Mouse (Mus musculus): ENCODE measurements at regions not wholly inside any gene's neighbourhood (a gene's known extent, or its start where the extent isn't known, plus 50 kb on each side); places are given as distances from the start of the nearest gene placed in this dataset.

- 77% methylated on average over 4 of the region's 4 CpGs for WGBS
- Histone ChIP-seq H3K36me3 (ENCODE audit: control insufficient read depth, insufficient read depth, low read length) (no peaks in the 10 kb centered on the region), H3K4me2 (ENCODE audit: low read depth, severe bottlenecking) (no peak overlapping the region), H3K4me3 (ENCODE audit: low read depth, low read length) (no peak overlapping the region), H3K27me3 (ENCODE audit: control insufficient read depth, insufficient read depth, low read length) (no peaks in the 10 kb centered on the region), H3K9ac (ENCODE audit: low read length) (no peak overlapping the region), H3K9me3 (ENCODE audit: control insufficient read depth, low read length) (no peaks in the 10 kb centered on the region), H3K27ac (replicated peaks; ENCODE audit: low read depth, low read length) (peak overlapping the region; percentile 88; the same call in 1 of the 2 replicates), H3K4me1 (ENCODE audit: control insufficient read depth, insufficient read depth, low read length) (peaks cover 31% of the 10 kb centered on the region)
- no peak for DNase-seq (ENCODE audit: low spot score)
- no peak for ATAC-seq (ENCODE audit: insufficient number of reproducible peaks, low FRiP score, low TSS enrichment, low read depth)
Measured at GRCm38 (mm10) chr12:79880346-79880745, 232.5 kb downstream of the Zfp36l1 start.

GRCm38 (mm10) chr12:79879918-79880273 lies 232.9 kb downstream of the Zfp36l1 start:
- Histone ChIP-seq H3K9me3 (ENCODE audit: control insufficient read depth, low read length) (no peaks in the 10 kb centered on the region), H3K36me3 (ENCODE audit: control insufficient read depth, insufficient read depth, low read length) (no peaks in the 10 kb centered on the region), H3K27ac (replicated peaks; ENCODE audit: low read depth, low read length) (peak overlapping the region; percentile 88), H3K4me3 (ENCODE audit: low read depth, low read length) (no peak overlapping the region), H3K27me3 (ENCODE audit: control insufficient read depth, insufficient read depth, low read length) (no peaks in the 10 kb centered on the region), H3K4me2 (ENCODE audit: low read depth, severe bottlenecking) (no peak overlapping the region), H3K9ac (ENCODE audit: low read length) (no peak overlapping the region; the same call in 1 of the 2 replicates), H3K4me1 (ENCODE audit: control insufficient read depth, insufficient read depth, low read length) (peaks cover 31% of the 10 kb centered on the region)
- 29% methylated on average over 9 of the region's 9 CpGs for WGBS
- DNase-seq (ENCODE audit: low spot score), result no peak
- ATAC-seq (ENCODE audit: insufficient number of reproducible peaks, low FRiP score, low TSS enrichment, low read depth), result 0 out of 2 replicates have a peak, but pooled peaks have one; percentile 20

GRCm38 (mm10) chr12:79879093-79879917 lies 233.5 kb downstream of the Zfp36l1 start:
- ATAC-seq (ENCODE audit: insufficient number of reproducible peaks, low FRiP score, low TSS enrichment, low read depth) (peak; percentile 65), DNase-seq (ENCODE audit: low spot score) (peak; percentile 76)
- no peak overlapping the region for H3K4me3 ChIP-seq (ENCODE audit: low read depth, low read length)
- no peaks in the 10 kb centered on the region for H3K36me3 ChIP-seq (ENCODE audit: control insufficient read depth, insufficient read depth, low read length)
- peak overlapping the region; percentile 88 for H3K27ac ChIP-seq (replicated peaks; ENCODE audit: low read depth, low read length)
- H3K9me3 ChIP-seq (ENCODE audit: control insufficient read depth, low read length), result no peaks in the 10 kb centered on the region
- no peaks in the 10 kb centered on the region for H3K27me3 ChIP-seq (ENCODE audit: control insufficient read depth, insufficient read depth, low read length)
- H3K9ac ChIP-seq (ENCODE audit: low read length), result no peak overlapping the region; the same call in 1 of the 2 replicates
- peaks cover 31% of the 10 kb centered on the region for H3K4me1 ChIP-seq (ENCODE audit: control insufficient read depth, insufficient read depth, low read length)
- 5% methylated on average over 15 of the region's 15 CpGs for WGBS
- no peak overlapping the region for H3K4me2 ChIP-seq (ENCODE audit: low read depth, severe bottlenecking)

- Histone ChIP-seq H3K36me3 (ENCODE audit: control insufficient read depth, insufficient read depth, low read length) (no peaks in the 10 kb centered on the region), H3K27ac (replicated peaks; ENCODE audit: low read depth, low read length) (peak overlapping the region; percentile 88; the same call in 1 of the 2 replicates), H3K4me2 (ENCODE audit: low read depth, severe bottlenecking) (no peak overlapping the region), H3K4me3 (ENCODE audit: low read depth, low read length) (no peak overlapping the region), H3K9ac (ENCODE audit: low read length) (no peak overlapping the region), H3K4me1 (ENCODE audit: control insufficient read depth, insufficient read depth, low read length) (peaks cover 31% of the 10 kb centered on the region), H3K9me3 (ENCODE audit: control insufficient read depth, low read length) (no peaks in the 10 kb centered on the region), H3K27me3 (ENCODE audit: control insufficient read depth, insufficient read depth, low read length) (no peaks in the 10 kb centered on the region)
- DNase-seq (ENCODE audit: low spot score) (no peak), ATAC-seq (ENCODE audit: insufficient number of reproducible peaks, low FRiP score, low TSS enrichment, low read depth) (no peak)
- 12% methylated on average over 5 of the region's 5 CpGs for WGBS
Measured at GRCm38 (mm10) chr12:79878766-79879092, 234.1 kb downstream of the Zfp36l1 start.

GRCm38 (mm10) chr12:79878163-79878562 lies 234.7 kb downstream of the Zfp36l1 start:
- ATAC-seq (ENCODE audit: insufficient number of reproducible peaks, low FRiP score, low TSS enrichment, low read depth) (no peak), DNase-seq (ENCODE audit: low spot score) (no peak)
- Histone ChIP-seq H3K36me3 (ENCODE audit: control insufficient read depth, insufficient read depth, low read length) (no peaks in the 10 kb centered on the region), H3K27ac (replicated peaks; ENCODE audit: low read depth, low read length) (no peak overlapping the region), H3K4me2 (ENCODE audit: low read depth, severe bottlenecking) (no peak overlapping the region), H3K9ac (ENCODE audit: low read length) (no peak overlapping the region), H3K4me3 (ENCODE audit: low read depth, low read length) (no peak overlapping the region), H3K9me3 (ENCODE audit: control insufficient read depth, low read length) (no peaks in the 10 kb centered on the region), H3K27me3 (ENCODE audit: control insufficient read depth, insufficient read depth, low read length) (no peaks in the 10 kb centered on the region), H3K4me1 (ENCODE audit: control insufficient read depth, insufficient read depth, low read length) (peaks cover 31% of the 10 kb centered on the region)
- WGBS, result 74% methylated on average over 3 of the region's 3 CpGs

GRCm38 (mm10) chr12:79874333-79874732 lies 238.5 kb downstream of the Zfp36l1 start:
- H3K4me2 ChIP-seq (ENCODE audit: low read depth, severe bottlenecking), result no peak overlapping the region
- DNase-seq (ENCODE audit: low spot score), result no peak
- no peak for ATAC-seq (ENCODE audit: insufficient number of reproducible peaks, low FRiP score, low TSS enrichment, low read depth)
- 68% methylated on average over 2 of the region's 2 CpGs for WGBS
- no peaks in the 10 kb centered on the region for H3K27me3 ChIP-seq (ENCODE audit: control insufficient read depth, insufficient read depth, low read length)
- H3K9ac ChIP-seq (ENCODE audit: low read length), result no peak overlapping the region
- peaks cover 14% of the 10 kb centered on the region for H3K4me1 ChIP-seq (ENCODE audit: control insufficient read depth, insufficient read depth, low read length)
- no peaks in the 10 kb centered on the region for H3K9me3 ChIP-seq (ENCODE audit: control insufficient read depth, low read length)
- H3K27ac ChIP-seq (replicated peaks; ENCODE audit: low read depth, low read length), result no peak overlapping the region
- no peak overlapping the region for H3K4me3 ChIP-seq (ENCODE audit: low read depth, low read length)
- H3K36me3 ChIP-seq (ENCODE audit: control insufficient read depth, insufficient read depth, low read length), result no peaks in the 10 kb centered on the region

GRCm38 (mm10) chr12:79865179-79865552 lies 247.6 kb downstream of the Zfp36l1 start:
- no peak overlapping the region for H3K4me2 ChIP-seq (ENCODE audit: low read depth, severe bottlenecking)
- H3K27me3 ChIP-seq (ENCODE audit: control insufficient read depth, insufficient read depth, low read length), result no peaks in the 10 kb centered on the region
- no peak overlapping the region for H3K4me3 ChIP-seq (ENCODE audit: low read depth, low read length)
- ATAC-seq (ENCODE audit: insufficient number of reproducible peaks, low FRiP score, low TSS enrichment, low read depth) (no peak), DNase-seq (ENCODE audit: low spot score) (no peak)
- no peak overlapping the region for H3K27ac ChIP-seq (replicated peaks; ENCODE audit: low read depth, low read length)
- no peaks in the 10 kb centered on the region; the same call in 1 of the 2 replicates for H3K9me3 ChIP-seq (ENCODE audit: control insufficient read depth, low read length)
- H3K9ac ChIP-seq (ENCODE audit: low read length), result no peak overlapping the region
- 63% methylated on average over 6 of the region's 6 CpGs for WGBS
- peaks cover 18% of the 10 kb centered on the region for H3K4me1 ChIP-seq (ENCODE audit: control insufficient read depth, insufficient read depth, low read length)
- no peaks in the 10 kb centered on the region for H3K36me3 ChIP-seq (ENCODE audit: control insufficient read depth, insufficient read depth, low read length)

- no peak for DNase-seq (ENCODE audit: low spot score)
- no peaks in the 10 kb centered on the region for H3K36me3 ChIP-seq (ENCODE audit: control insufficient read depth, insufficient read depth, low read length)
- ATAC-seq (ENCODE audit: insufficient number of reproducible peaks, low FRiP score, low TSS enrichment, low read depth), result no peak
- no peak overlapping the region for H3K4me2 ChIP-seq (ENCODE audit: low read depth, severe bottlenecking)
- H3K27ac ChIP-seq (replicated peaks; ENCODE audit: low read depth, low read length), result no peak overlapping the region
- no peaks in the 10 kb centered on the region for H3K27me3 ChIP-seq (ENCODE audit: control insufficient read depth, insufficient read depth, low read length)
- H3K4me1 ChIP-seq (ENCODE audit: control insufficient read depth, insufficient read depth, low read length), result peaks cover 24% of the 10 kb centered on the region
- no peak overlapping the region for H3K9ac ChIP-seq (ENCODE audit: low read length)
- no peak overlapping the region for H3K4me3 ChIP-seq (ENCODE audit: low read depth, low read length)
- H3K9me3 ChIP-seq (ENCODE audit: control insufficient read depth, low read length), result no peaks in the 10 kb centered on the region; the same call in 1 of the 2 replicates
- 72% methylated on average over 20 of the region's 20 CpGs for WGBS
Measured at GRCm38 (mm10) chr12:79864346-79865178, 248.3 kb downstream of the Zfp36l1 start.
